Mouse (Mus musculus) bone marrow macrophage, adult 2 months (primary cell): ENCODE measurements around the gene Gtpbp6.

Experiments
- CTCF ChIP-seq: IDR thresholded peaks from 2 replicates; pipeline ENCODE4 v1.5.1; 2012; ENCODE audit warnings: low read depth, mild to moderate bottlenecking, low read length, moderate library complexity
- POLR2A ChIP-seq: IDR thresholded peaks from 2 replicates; pipeline ENCODE4 v1.6.1; 2012; ENCODE audit warnings: mild to moderate bottlenecking, low read depth, low read length, borderline replicate concordance

DNA sequence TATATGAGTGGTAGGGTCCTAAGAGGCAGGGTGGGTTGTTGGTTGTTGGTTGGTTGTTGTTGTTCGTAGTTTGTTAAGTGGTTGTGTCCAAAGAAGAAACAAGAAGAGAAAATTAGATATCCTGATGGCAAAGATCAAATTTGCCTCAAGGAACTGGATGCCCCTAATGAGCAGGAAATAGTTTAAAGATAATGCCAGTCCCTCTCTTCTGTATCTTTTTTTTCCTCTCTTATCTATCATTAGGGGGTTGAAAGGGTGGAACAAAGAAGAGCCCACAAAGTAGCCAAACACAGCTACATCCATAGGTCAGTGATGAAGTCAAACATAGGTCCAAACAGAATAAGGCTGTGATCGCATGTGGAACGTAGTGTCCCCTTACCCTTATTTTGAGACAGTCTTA lies 31.3 kb upstream of the Gtpbp6 start:
- no peak for TF ChIP-seq CTCF
- no peak for TF ChIP-seq POLR2A
